Mouse (Mus musculus) stomach, postnatal 0 days (tissue): ENCODE results near the gene Psmb8.
"Not testable (repeated sequence)": the region's sequence is repeated elsewhere in the genome, so short reads cannot be mapped to it uniquely, and the experiment has no call there.

ENCODE experiments used
- CTCF ChIP-seq: IDR thresholded peaks from 2 replicates; pipeline ENCODE4 v1.5.1; 2016; ENCODE audit warnings: antibody characterized with exemption, low read depth, mild to moderate bottlenecking, moderate library complexity
- EP300 ChIP-seq: optimal IDR thresholded peaks from 2 replicates; pipeline ENCODE3; 2016; ENCODE audit warnings: antibody characterized with exemption

DNA sequence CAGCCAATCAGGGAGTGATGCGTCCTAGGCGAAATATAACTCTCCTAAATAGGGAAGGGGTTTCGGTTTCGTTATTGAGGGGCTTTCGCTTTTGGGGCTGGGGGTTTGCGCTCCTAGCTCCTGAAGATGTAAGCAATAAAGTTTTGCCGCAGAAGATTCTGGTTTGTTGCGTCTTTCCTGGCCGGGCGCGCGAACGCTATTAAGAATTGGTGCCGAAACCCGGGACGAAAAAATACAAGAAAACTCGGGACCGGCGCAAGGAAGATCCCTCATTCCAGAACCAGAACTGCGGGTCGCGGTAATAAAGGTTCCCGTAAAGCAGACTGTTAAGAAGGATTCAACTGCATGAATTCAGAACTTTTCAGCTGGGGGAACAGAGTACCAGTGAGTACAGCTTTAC lies 28.4 kb downstream of the Psmb8 start:
- not testable (repeated sequence) for TF ChIP-seq CTCF, EP300
